Mouse (Mus musculus) heart, adult 2 months (tissue): Measurements from ENCODE around the gene Txlna. TPM values are rescaled to one million over a fixed set of nuclear protein-coding genes. Genes with fewer than 3 reads are reported as not detected.

Experiments used
- DNase-seq, 2 experiments: peaks; one replicate each; pipeline ENCODE4 v3.0.0; 2021
- H3K27ac ChIP-seq: fragments of 200-600 bp; 2 replicates; pipeline ENCODE4 v1.8.1; 2022
- H3K27me3 ChIP-seq: fragments of 200-500 bp; 2 replicates; pipeline ENCODE4 v1.6.1; 2012; ENCODE audit warnings: mild to moderate bottlenecking, low read length, inconsistent platforms, mixed read lengths; ENCODE audit not compliant: control insufficient read depth, insufficient read depth
- H3K36me3 ChIP-seq: fragments of 200-500 bp; 2 replicates; pipeline ENCODE4 v1.6.1; 2012; ENCODE audit warnings: low read length, inconsistent platforms; ENCODE audit not compliant: control insufficient read depth, insufficient read depth
- H3K4me1 ChIP-seq: fragments of 200-500 bp; 2 replicates; pipeline ENCODE4 v1.6.1; 2011; ENCODE audit warnings: low read length; ENCODE audit not compliant: control insufficient read depth, insufficient read depth
- H3K4me3 ChIP-seq: fragments of 200-600 bp; 2 replicates; pipeline ENCODE4 v1.8.1; 2022
- H3K79me2 ChIP-seq: fragments of 200-500 bp; replicated peaks from 2 replicates; pipeline ENCODE4 v1.6.1; 2012; ENCODE audit warnings: mild to moderate bottlenecking, inconsistent platforms, low read length, moderate library complexity, mixed read lengths; ENCODE audit not compliant: control insufficient read depth, insufficient read depth
- H3K9ac ChIP-seq: fragments of 200-500 bp; 2 replicates; pipeline ENCODE4 v1.6.1; 2012; ENCODE audit warnings: low read depth, mild to moderate bottlenecking, control low read depth, inconsistent platforms, low read length, mixed read lengths
- CTCF ChIP-seq: fragments of 200-600 bp; IDR thresholded peaks from 2 replicates; pipeline ENCODE4 v1.8.1; 2022; ENCODE audit warnings: antibody characterized with exemption, mild to moderate bottlenecking, moderate library complexity
- EP300 ChIP-seq: fragments of 200-500 bp; IDR thresholded peaks from 2 replicates; pipeline ENCODE4 v1.6.1; 2011; ENCODE audit warnings: low read depth, low read length, control low read depth; ENCODE audit not compliant: insufficient read depth
- POLR2A ChIP-seq: fragments of 200-500 bp; IDR thresholded peaks from 2 replicates; pipeline ENCODE4 v1.6.1; 2011; ENCODE audit warnings: mild to moderate bottlenecking, low read depth, low read length, control low read depth; ENCODE audit not compliant: insufficient read depth
- WGBS: fragments of 180-500 bp; shearing (Covaris S2); methylation state at CpG from one replicate; pipeline ENCODE4 v1.1.7; 2018; 5-methylcytosine and 5-hydroxymethylcytosine counted together
- intact Hi-C: fragments of 180-260 bp; cut with DNase I; formaldehyde crosslinking; loops from one replicate; pipeline ENCODE4 v1.15.1; 2025
- polyA plus RNA-seq: library from polyadenylated mRNA; depleted of rRNA; stranded (reverse); fragments of >200 nt; gene quantifications from 2 replicates; pipeline ENCODE4 v1.2.3, GENCODE M21; 2012
- total RNA-seq, 2 experiments: library from RNA; stranded (reverse); gene quantifications; 2 replicates each; pipeline ENCODE4 v1.2.3; 2021

Txlna gene
- total and polyA plus RNA-seq, 3 experiments, result 13.7 to 27.2 (median 25.6) TPM

DNA sequence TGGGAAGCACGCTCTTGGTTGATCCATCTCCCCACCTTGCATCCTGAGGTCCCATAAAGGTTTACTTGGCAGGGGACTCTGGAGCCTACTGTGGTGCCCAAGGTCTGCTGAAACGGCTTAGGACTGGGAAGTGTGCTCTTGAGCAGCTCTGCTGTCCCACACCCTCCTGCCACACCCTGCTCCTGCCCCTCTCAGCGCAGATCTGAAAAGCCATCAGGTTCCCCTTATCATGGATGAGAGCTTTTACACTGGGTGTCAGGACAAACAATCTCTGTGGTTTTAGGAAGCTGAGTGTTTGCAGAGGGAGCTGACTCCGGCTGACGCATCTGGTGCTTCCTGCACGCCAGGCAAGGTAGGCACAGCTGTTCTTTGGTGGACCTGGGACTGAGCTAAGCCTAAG is 7.0 kb downstream of the Txlna start:
- 94% methylated on average over 6 of the region's 6 CpGs for WGBS
- H3K4me1 ChIP-seq, result no peaks in the 10 kb centered on the region
- H3K27ac ChIP-seq, result no peak overlapping the region
- intact Hi-C loops, result no loop called here
- no peak overlapping the region for H3K9ac ChIP-seq
- H3K79me2 ChIP-seq, result no peaks in the 10 kb centered on the region
- H3K36me3 ChIP-seq, result no peaks in the 10 kb centered on the region
- TF ChIP-seq POLR2A (no peak), CTCF (no peak), EP300 (no peak)
- H3K27me3 ChIP-seq, result no peaks in the 10 kb centered on the region
- H3K4me3 ChIP-seq, result no peak overlapping the region
- no peak for DNase-seq

DNA sequence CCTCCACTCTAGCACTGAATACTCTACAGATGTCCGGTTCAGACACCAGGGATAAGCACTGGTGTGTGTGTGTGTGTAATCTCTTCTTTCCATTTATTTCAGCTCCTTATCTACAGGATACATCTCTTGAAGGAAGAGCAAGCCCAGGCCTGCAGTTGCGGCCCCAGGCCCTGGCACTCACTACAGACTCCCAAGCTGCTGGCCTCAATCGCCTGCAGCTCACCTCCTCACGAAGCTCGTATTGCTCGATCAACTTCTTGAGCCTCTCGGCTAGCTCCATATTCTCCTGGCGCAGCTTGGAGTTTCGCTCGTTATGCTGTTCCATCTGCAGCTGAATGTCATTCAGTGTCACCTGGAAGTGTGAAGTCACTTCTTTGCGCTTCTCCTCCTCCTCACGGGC is 9.0 kb downstream of the Txlna start:
- Histone ChIP-seq H3K9ac (no peak overlapping the region), H3K36me3 (no peaks in the 10 kb centered on the region), H3K27me3 (no peaks in the 10 kb centered on the region), H3K4me1 (no peaks in the 10 kb centered on the region), H3K27ac (no peak overlapping the region), H3K4me3 (no peak overlapping the region), H3K79me2 (no peaks in the 10 kb centered on the region)
- no peak for DNase-seq
- 77% methylated on average over 12 of the region's 12 CpGs for WGBS
- intact Hi-C loops, result no loop called here
- TF ChIP-seq EP300, result no peak
- TF ChIP-seq CTCF, result no peak
- TF ChIP-seq POLR2A, result no peak

DNA sequence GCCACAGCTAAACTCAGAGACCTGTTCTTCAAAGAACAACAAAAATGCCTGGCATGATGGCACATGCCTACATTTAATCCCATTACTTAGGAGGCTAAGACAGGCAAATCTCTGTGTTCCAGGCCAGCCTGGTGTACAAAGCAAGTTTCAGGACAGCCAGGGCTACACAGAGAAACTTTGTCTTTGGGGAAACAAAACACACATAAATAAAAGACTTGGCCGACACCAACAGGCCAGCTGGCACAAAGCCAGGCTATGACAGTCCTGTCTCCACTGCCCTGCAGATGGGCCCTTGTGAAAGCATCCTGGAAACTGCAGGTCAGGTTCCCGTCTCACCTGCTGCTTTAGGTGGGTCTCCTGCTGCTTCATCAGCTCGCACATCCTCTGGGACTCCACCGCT is 9.9 kb downstream of the Txlna start:
- H3K36me3 ChIP-seq, result no peaks in the 10 kb centered on the region
- H3K79me2 ChIP-seq, result no peaks in the 10 kb centered on the region
- 57% methylated on average over 4 of the region's 4 CpGs for WGBS
- no peaks in the 10 kb centered on the region for H3K27me3 ChIP-seq
- no peak overlapping the region for H3K4me3 ChIP-seq
- DNase-seq, result no peak
- no peak for TF ChIP-seq EP300
- TF ChIP-seq POLR2A, result no peak
- TF ChIP-seq CTCF, result no peak
- H3K27ac ChIP-seq, result no peak overlapping the region
- H3K9ac ChIP-seq, result no peak overlapping the region
- intact Hi-C loops, result no loop called here
- no peaks in the 10 kb centered on the region for H3K4me1 ChIP-seq

DNA sequence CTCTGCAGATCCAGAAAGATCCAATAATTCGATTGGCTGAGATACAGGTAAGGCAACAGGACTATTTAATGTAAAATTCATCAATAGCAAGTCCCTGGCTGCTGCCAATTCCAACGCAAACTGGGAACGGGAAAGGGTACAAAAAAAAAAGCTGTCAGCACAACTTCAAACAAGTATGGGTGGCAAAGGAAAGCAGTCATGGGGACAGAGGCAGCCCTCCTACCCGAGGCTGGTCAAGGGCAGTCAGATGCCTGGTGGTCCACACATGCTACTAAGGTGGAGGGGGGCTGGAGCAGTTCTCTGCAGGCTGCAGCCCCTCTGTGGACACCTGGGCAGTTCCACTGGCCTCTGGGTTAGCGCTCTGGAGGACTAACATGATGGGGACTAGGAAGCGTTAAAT is 14.8 kb downstream of the Txlna start:
- WGBS, result 73% methylated on average over 6 of the region's 6 CpGs
- Histone ChIP-seq H3K9ac (no peak overlapping the region), H3K36me3 (peaks cover 3% of the 10 kb centered on the region; the same call in 1 of the 2 replicates), H3K27me3 (no peaks in the 10 kb centered on the region), H3K27ac (no peak overlapping the region), H3K4me1 (peaks cover 20% of the 10 kb centered on the region), H3K4me3 (no peak overlapping the region), H3K79me2 (no peaks in the 10 kb centered on the region; the same call in 1 of the 2 replicates)
- TF ChIP-seq EP300 (no peak), CTCF (no peak), POLR2A (no peak)
- intact Hi-C loops, result no loop called here
- no peak for DNase-seq

DNA sequence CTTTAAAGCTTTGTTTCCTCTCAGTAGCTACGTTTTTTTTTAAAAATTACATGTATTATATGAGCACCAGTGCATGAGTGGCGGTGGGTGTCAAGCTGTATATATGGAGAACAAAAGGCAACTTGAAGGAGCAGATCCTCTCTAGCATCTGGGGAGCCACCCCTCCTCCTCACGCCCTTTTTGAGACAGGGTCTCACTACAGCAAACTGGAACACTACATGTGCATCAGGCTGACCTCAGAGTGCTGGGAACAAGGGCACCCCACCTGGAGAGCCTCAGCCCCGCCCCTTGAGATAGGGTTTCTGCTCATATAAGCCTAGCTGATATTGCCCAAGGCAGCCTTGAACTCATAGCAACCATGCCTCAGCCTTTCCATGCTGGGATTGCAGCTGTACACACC is 15.4 kb downstream of the Txlna start:
- intact Hi-C loops, result no loop called here
- peaks cover 3% of the 10 kb centered on the region; the same call in 1 of the 2 replicates for H3K36me3 ChIP-seq
- TF ChIP-seq POLR2A, result no peak
- no peak for TF ChIP-seq EP300
- no peak for TF ChIP-seq CTCF
- no peak for DNase-seq
- peaks cover 20% of the 10 kb centered on the region for H3K4me1 ChIP-seq
- H3K79me2 ChIP-seq, result no peaks in the 10 kb centered on the region; the same call in 1 of the 2 replicates
- H3K27me3 ChIP-seq, result no peaks in the 10 kb centered on the region
- H3K27ac ChIP-seq, result no peak overlapping the region; the same call in 1 of the 2 replicates
- no peak overlapping the region for H3K4me3 ChIP-seq
- H3K9ac ChIP-seq, result no peak overlapping the region
- WGBS, result 58% methylated on average over 4 of the region's 4 CpGs

DNA sequence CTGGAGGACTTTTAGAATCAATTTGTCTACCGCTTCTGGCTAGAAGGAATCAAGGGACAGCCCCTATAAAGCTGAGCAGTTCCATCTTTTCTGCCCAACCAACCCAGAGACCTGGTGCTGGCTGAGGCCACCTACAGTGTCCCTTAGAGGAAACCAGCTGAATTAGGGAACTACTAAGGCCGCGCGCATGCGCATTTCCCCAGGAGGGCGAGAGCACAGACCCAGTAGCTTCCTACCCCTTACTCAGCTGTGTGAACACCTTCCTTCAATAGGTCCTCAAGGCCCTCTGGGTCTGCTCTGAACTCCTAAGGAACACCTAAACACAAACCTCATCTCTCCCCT is 15.9 kb downstream of the Txlna start:
- H3K79me2 ChIP-seq, result no peaks in the 10 kb centered on the region; the same call in 1 of the 2 replicates
- H3K4me1 ChIP-seq, result peaks cover 20% of the 10 kb centered on the region
- peak; percentile 58 to 74 for DNase-seq
- TF ChIP-seq POLR2A (no peak), EP300 (no peak), CTCF (no peak)
- peaks cover 3% of the 10 kb centered on the region; the same call in 1 of the 2 replicates for H3K36me3 ChIP-seq
- WGBS, result 4% methylated on average over 6 of the region's 6 CpGs
- H3K27me3 ChIP-seq, result no peaks in the 10 kb centered on the region
- intact Hi-C loops, result no loop called here
- peak overlapping the region; percentile 92 for H3K27ac ChIP-seq
- peak overlapping the region; percentile 84 for H3K4me3 ChIP-seq
- no peak overlapping the region for H3K9ac ChIP-seq
